Mouse (Mus musculus): ENCODE measurements at regions not wholly inside any gene's neighbourhood (a gene's known extent, or its start where the extent isn't known, plus 50 kb on each side); places are given as distances from the start of the nearest gene placed in this dataset.

GRCm38 (mm10) chr2:169388569-169388968 is 199.0 kb downstream of the Gm11011 start:
- Histone ChIP-seq H3ac (ENCODE audit: control insufficient read depth, insufficient read length) (no peak overlapping the region), H3K27me3 (ENCODE audit: control insufficient read depth, insufficient read depth, insufficient read length) (no peaks in the 10 kb centered on the region), H3K4me2 (ENCODE audit: low read depth) (no peak overlapping the region), H3K36me3 (ENCODE audit: control insufficient read depth, insufficient read depth) (no peaks in the 10 kb centered on the region), H3K4me3 (no peak overlapping the region), H3K79me2 (ENCODE audit: control insufficient read depth, insufficient read depth) (no peaks in the 10 kb centered on the region)
- TF ChIP-seq CEBPB (IDR thresholded peaks at IDR 0.05; ENCODE audit: insufficient read depth, poor library complexity, severe bottlenecking) (no peak), E2F4 (IDR thresholded peaks at IDR 0.05; ENCODE audit: insufficient read depth) (no peak), TCF12 (IDR thresholded peaks at IDR 0.05; ENCODE audit: insufficient read depth, poor library complexity, severe bottlenecking) (no peak)

DNA sequence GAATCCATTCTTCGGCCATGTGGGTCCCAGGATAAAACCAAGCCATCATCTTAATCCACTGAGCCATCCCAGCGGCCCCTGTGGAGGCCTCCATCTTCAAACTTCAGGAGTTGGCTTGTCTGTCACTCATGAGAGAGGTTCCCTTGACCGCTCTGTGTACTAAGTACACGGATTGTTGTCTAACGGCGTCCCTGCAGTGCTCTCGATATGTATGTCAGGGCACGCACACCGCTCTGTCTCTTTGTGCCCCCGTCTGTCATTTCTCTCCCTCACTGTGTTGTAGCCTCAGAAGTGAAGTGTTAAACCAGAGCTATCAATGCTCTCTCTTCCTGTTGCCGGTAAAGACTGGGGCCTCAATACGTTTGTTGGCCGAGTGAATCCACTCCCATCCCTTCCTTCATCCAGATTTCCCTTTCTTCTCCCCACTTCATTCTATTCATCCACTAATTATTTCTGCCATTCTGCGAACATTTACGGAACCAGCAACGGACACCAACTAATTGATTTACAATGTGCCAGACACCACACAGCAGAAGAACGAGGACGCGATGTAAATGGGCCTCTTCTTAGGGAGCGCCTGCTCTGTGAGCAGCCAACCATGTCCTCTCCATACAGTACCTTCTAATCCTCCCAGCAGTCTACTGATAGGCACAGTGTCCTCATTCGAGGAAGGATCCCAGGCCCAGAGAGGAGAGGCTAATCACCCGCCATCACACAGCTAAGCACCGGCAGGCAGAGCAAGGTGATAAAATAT is 199.6 kb downstream of the Gm11011 start:
- no peak for TF ChIP-seq MYOD1 (IDR thresholded peaks at IDR 0.05; ENCODE audit: control insufficient read depth in 1 of 3, insufficient read length in 2 of 3, low read depth in 2 of 3)
- TF ChIP-seq CEBPB (IDR thresholded peaks at IDR 0.05; ENCODE audit: insufficient read depth, poor library complexity, severe bottlenecking), result no peak
- TF ChIP-seq REST (IDR thresholded peaks at IDR 0.05; ENCODE audit: insufficient read depth, insufficient read length), result no peak
- TF ChIP-seq POLR2A (IDR thresholded peaks at IDR 0.05; ENCODE audit: insufficient read length, low read depth), result no peak
- no peak for TF ChIP-seq POLR2AphosphoS2 (IDR thresholded peaks at IDR 0.05; ENCODE audit: insufficient read length, low read depth)
- H3K4me2 ChIP-seq (ENCODE audit: low read depth), result no peak overlapping the region
- no peaks in the 10 kb centered on the region for H3K36me3 ChIP-seq (ENCODE audit: control insufficient read depth, insufficient read depth)
- no peaks in the 10 kb centered on the region for H3K79me2 ChIP-seq (ENCODE audit: control insufficient read depth, insufficient read depth)
- H3ac ChIP-seq (ENCODE audit: control insufficient read depth, insufficient read length), result no peak overlapping the region
- H3K4me3 ChIP-seq, result no peak overlapping the region
- no peaks in the 10 kb centered on the region for H3K27me3 ChIP-seq (ENCODE audit: control insufficient read depth, insufficient read depth, insufficient read length)

- no peak overlapping the region for H3ac ChIP-seq (ENCODE audit: control insufficient read depth, insufficient read length)
- TF ChIP-seq MYOG (IDR thresholded peaks at IDR 0.05; ENCODE audit: control insufficient read depth in 1 of 3, insufficient read depth in 1 of 3, insufficient read length in 2 of 3, low read depth in 2 of 3) (no peak), TCF12 (IDR thresholded peaks at IDR 0.05; ENCODE audit: insufficient read depth, poor library complexity, severe bottlenecking) (no peak), E2F4 (IDR thresholded peaks at IDR 0.05; ENCODE audit: insufficient read depth) (no peak), SRF (IDR thresholded peaks at IDR 0.05; ENCODE audit: control insufficient read depth, insufficient read length, low read depth) (no peak), POLR2AphosphoS2 (IDR thresholded peaks at IDR 0.05; ENCODE audit: insufficient read length, low read depth) (no peak), MYOD1 (IDR thresholded peaks at IDR 0.05; ENCODE audit: control insufficient read depth in 1 of 3, insufficient read length in 2 of 3, low read depth in 2 of 3) (no peak), REST (IDR thresholded peaks at IDR 0.05; ENCODE audit: insufficient read depth, insufficient read length) (no peak), POLR2A (IDR thresholded peaks at IDR 0.05; ENCODE audit: insufficient read length, low read depth) (no peak), MAX (IDR thresholded peaks at IDR 0.05; ENCODE audit: low read depth) (no peak), TCF3 (IDR thresholded peaks at IDR 0.05; ENCODE audit: insufficient read length, low read depth) (no peak), CEBPB (IDR thresholded peaks at IDR 0.05; ENCODE audit: insufficient read depth, poor library complexity, severe bottlenecking) (no peak), USF1 (IDR thresholded peaks at IDR 0.05; ENCODE audit: low read depth) (no peak)
- no peak overlapping the region for H3K4me2 ChIP-seq (ENCODE audit: low read depth)
Measured at GRCm38 (mm10) chr2:169383701-169384100, 203.8 kb downstream of the Gm11011 start.

DNA sequence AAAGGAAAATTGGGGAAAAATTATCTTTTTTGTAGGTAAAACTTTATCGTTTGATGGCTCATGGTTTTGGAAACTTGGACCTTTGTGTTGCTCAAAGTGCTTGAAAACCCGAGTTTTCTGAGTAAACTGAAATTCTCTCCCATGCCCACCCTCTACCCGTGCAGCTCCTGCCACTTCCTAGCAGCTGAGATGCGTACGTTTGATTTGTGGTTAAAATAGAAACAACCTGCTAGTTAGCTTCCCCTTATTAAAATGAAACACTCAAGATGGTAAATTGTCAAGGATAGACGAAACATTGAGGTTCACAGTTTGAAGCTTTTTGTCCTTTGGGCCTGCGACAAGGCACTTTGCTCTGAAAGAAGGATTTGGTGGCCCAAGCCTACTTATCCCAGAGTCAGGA is 214.5 kb downstream of the Gm11011 start:
- Histone ChIP-seq H3K36me3 (ENCODE audit: control insufficient read depth, insufficient read depth) (no peaks in the 10 kb centered on the region), H3K4me2 (ENCODE audit: low read depth) (no peak overlapping the region), H3K79me2 (ENCODE audit: control insufficient read depth, insufficient read depth) (no peaks in the 10 kb centered on the region), H3K4me3 (no peak overlapping the region), H3K27me3 (ENCODE audit: control insufficient read depth, insufficient read depth, insufficient read length) (no peaks in the 10 kb centered on the region), H3ac (ENCODE audit: control insufficient read depth, insufficient read length) (no peak overlapping the region)
- TF ChIP-seq REST (IDR thresholded peaks at IDR 0.05; ENCODE audit: insufficient read depth, insufficient read length) (no peak), TCF3 (IDR thresholded peaks at IDR 0.05; ENCODE audit: insufficient read length, low read depth) (no peak), MYOG (IDR thresholded peaks at IDR 0.05; ENCODE audit: control insufficient read depth in 1 of 3, insufficient read depth in 1 of 3, insufficient read length in 2 of 3, low read depth in 2 of 3) (no peak), CEBPB (IDR thresholded peaks at IDR 0.05; ENCODE audit: insufficient read depth, poor library complexity, severe bottlenecking) (no peak)

More at GRCm38 (mm10) chr2:169383701-169384100, 203.8 kb downstream of the Gm11011 start:
- Histone ChIP-seq H3K36me3 (ENCODE audit: control insufficient read depth, insufficient read depth) (no peaks in the 10 kb centered on the region), H3K27me3 (ENCODE audit: control insufficient read depth, insufficient read depth, insufficient read length) (no peaks in the 10 kb centered on the region), H3K4me3 (no peak overlapping the region), H3K79me2 (ENCODE audit: control insufficient read depth, insufficient read depth) (no peaks in the 10 kb centered on the region)

GRCm38 (mm10) chr2:169365046-169365445 is 222.5 kb downstream of the Gm11011 start:
- H3K4me2 ChIP-seq (ENCODE audit: low read depth), result no peak overlapping the region
- H3K4me3 ChIP-seq, result no peak overlapping the region
- H3K27me3 ChIP-seq (ENCODE audit: control insufficient read depth, insufficient read depth, insufficient read length), result no peaks in the 10 kb centered on the region
- no peaks in the 10 kb centered on the region for H3K79me2 ChIP-seq (ENCODE audit: control insufficient read depth, insufficient read depth)
- H3K36me3 ChIP-seq (ENCODE audit: control insufficient read depth, insufficient read depth), result no peaks in the 10 kb centered on the region
- H3ac ChIP-seq (ENCODE audit: control insufficient read depth, insufficient read length), result no peak overlapping the region
- TF ChIP-seq POLR2A (IDR thresholded peaks at IDR 0.05; ENCODE audit: insufficient read length, low read depth) (no peak), E2F4 (IDR thresholded peaks at IDR 0.05; ENCODE audit: insufficient read depth) (no peak), MAX (IDR thresholded peaks at IDR 0.05; ENCODE audit: low read depth) (no peak), CEBPB (IDR thresholded peaks at IDR 0.05; ENCODE audit: insufficient read depth, poor library complexity, severe bottlenecking) (no peak), MYOD1 (IDR thresholded peaks at IDR 0.05; ENCODE audit: control insufficient read depth in 1 of 3, insufficient read length in 2 of 3, low read depth in 2 of 3) (no peak), REST (IDR thresholded peaks at IDR 0.05; ENCODE audit: insufficient read depth, insufficient read length) (no peak), POLR2AphosphoS2 (IDR thresholded peaks at IDR 0.05; ENCODE audit: insufficient read length, low read depth) (no peak), SRF (IDR thresholded peaks at IDR 0.05; ENCODE audit: control insufficient read depth, insufficient read length, low read depth) (no peak), TCF12 (IDR thresholded peaks at IDR 0.05; ENCODE audit: insufficient read depth, poor library complexity, severe bottlenecking) (no peak)

Data from myocyte (in vitro differentiated cells).